Mouse (Mus musculus) effector memory CD4-positive, alpha-beta T cell, adult 7 months (primary cell): ENCODE measurements around the gene Fam8a1. TPM values are rescaled to one million over a fixed set of nuclear protein-coding genes. Genes with fewer than 3 reads are reported as not detected.

Experiments used
- polyA plus RNA-seq: library from polyadenylated mRNA; unstranded; fragments of 100-300 nt; shearing (Covaris generic); gene quantifications from one replicate; pipeline ENCODE4 v1.2.1, GENCODE M21; 2017

Gene Fam8a1
- 22.1 TPM for polyA plus RNA-seq

GRCm38 (mm10) chr13:46669048-46669619 lies at the start of gene Fam8a1:
Fam8a1 (plus strand) TSS chr13:46669522.

Other genes with a start within 250 kb of the Fam8a1 start
- gene Cap2, start 167.7 kb upstream of the Fam8a1 start, polyA plus RNA-seq, result not detected
- gene Nup153, start 58.4 kb downstream of the Fam8a1 start, polyA plus RNA-seq, result 168 TPM